Mouse (Mus musculus) lung, adult 2 months (tissue): ENCODE measurements around the gene R3hdm2.

ENCODE experiments used
- CTCF ChIP-seq: fragments of 200-500 bp; IDR thresholded peaks from 2 replicates; pipeline ENCODE4 v1.5.1; 2011; ENCODE audit warnings: mild to moderate bottlenecking, low read length, control low read depth; ENCODE audit not compliant: insufficient read depth
- POLR2A ChIP-seq: fragments of 200-500 bp; IDR thresholded peaks from 2 replicates; pipeline ENCODE4 v1.6.1; 2011; ENCODE audit warnings: low read depth, mild to moderate bottlenecking, control low read depth, low read length, borderline replicate concordance; ENCODE audit errors: extremely low read depth

- TF ChIP-seq CTCF (no peak), POLR2A (no peak)
These were observed 129.9 kb downstream of the R3hdm2 start for GRCm38 (mm10) chr10:127509837-127510701.
